Mouse (Mus musculus) urinary bladder, adult 2 months (tissue): ENCODE data around the gene Lmo2. TPM values are rescaled to one million over a fixed set of nuclear protein-coding genes. Genes with fewer than 3 reads are reported as not detected.

Experiments used
- polyA plus RNA-seq: library from polyadenylated mRNA; depleted of rRNA; stranded (reverse); fragments of >200 nt; gene quantifications from 2 replicates; pipeline ENCODE4 v1.2.3, GENCODE M21; 2012; rRNA removed

Gene Lmo2
- polyA plus RNA-seq, 1 experiment, result 37.0 TPM

Other genes with a start within 250 kb of the Lmo2 start
- gene Nat10, start 196.7 kb upstream of the Lmo2 start, polyA plus RNA-seq, result 27.3 and 34.1 TPM in 2 replicates
- 107 and 119 TPM in 2 replicates for gene Caprin1, start 160.3 kb upstream of the Lmo2 start, polyA plus RNA-seq
- gene Fbxo3, start 69.7 kb downstream of the Lmo2 start, polyA plus RNA-seq, result 51.2 and 54.3 TPM in 2 replicates
- 0.41 TPM in 1 of 2 replicates, not detected in the other for gene 4931422A03Rik, start 70.4 kb downstream of the Lmo2 start, polyA plus RNA-seq
- gene Gm10912, start 107.8 kb downstream of the Lmo2 start, polyA plus RNA-seq, result 0.12 and 0.25 TPM in 2 replicates
- gene Gm10799, start 110.6 kb downstream of the Lmo2 start, polyA plus RNA-seq, result not detected in 2 replicates
- gene Cd59b, start 111.9 kb downstream of the Lmo2 start, polyA plus RNA-seq, result 17.4 and 18.2 TPM in 2 replicates
- gene Cd59a, start 137.8 kb downstream of the Lmo2 start, polyA plus RNA-seq, result 122 and 131 TPM in 2 replicates
- 0.09 and 0.12 TPM in 2 replicates for gene A930018P22Rik, start 164.8 kb downstream of the Lmo2 start, polyA plus RNA-seq